Mouse (Mus musculus) megakaryocyte, embryonic 14.5 days (primary cell): ENCODE results near the gene Rpl21. TPM values are rescaled to one million over a fixed set of nuclear protein-coding genes. Genes with fewer than 3 reads are reported as not detected.
"Not testable (repeated sequence)": the region's sequence is repeated elsewhere in the genome, so short reads cannot be mapped to it uniquely, and the experiment has no call there.

Experiments used
- H3K27me3 ChIP-seq: replicated peaks from 2 replicates; pipeline ENCODE3; 2012; ENCODE audit warnings: inconsistent platforms
- H3K36me3 ChIP-seq: replicated peaks from 2 replicates; pipeline ENCODE3; 2012; ENCODE audit warnings: low read length, inconsistent platforms, mixed read lengths
- H3K4me1 ChIP-seq: 2 replicates; pipeline ENCODE4 v1.6.1; 2012; ENCODE audit warnings: inconsistent platforms
- H3K4me3 ChIP-seq: replicated peaks from 2 replicates; pipeline ENCODE3; 2012; ENCODE audit warnings: moderate library complexity, mild to moderate bottlenecking, inconsistent platforms
- H3K9me3 ChIP-seq: 2 replicates; pipeline ENCODE4 v1.6.1; 2012; ENCODE audit warnings: inconsistent platforms
- FLI1 ChIP-seq: IDR thresholded peaks from 2 replicates; pipeline ENCODE4 v1.6.1; 2012; ENCODE audit warnings: low read length, inconsistent platforms, mixed read lengths
- GATA1 ChIP-seq: IDR thresholded peaks from 3 replicates; pipeline ENCODE4 v1.6.1; 2012; ENCODE audit warnings: mixed read lengths, low read length, inconsistent platforms, borderline replicate concordance
- polyA plus RNA-seq: library from polyadenylated mRNA; stranded (reverse); fragments of >175 nt; gene quantifications from 2 replicates; pipeline ENCODE4 v1.2.3, GENCODE M21; 2012; ENCODE audit warnings: low replicate concordance; ENCODE audit not compliant: insufficient read depth

Gene Rpl21
- polyA plus RNA-seq, 1 experiment = 53.6 TPM

- H3K4me1 ChIP-seq = peaks cover 61% of the 10 kb centered on the region
- H3K27me3 ChIP-seq = no peaks in the 10 kb centered on the region
- peaks cover 9% of the 10 kb centered on the region for H3K36me3 ChIP-seq
- peaks cover 12% of the 10 kb centered on the region for H3K9me3 ChIP-seq
- no peak for TF ChIP-seq GATA1
- TF ChIP-seq FLI1 = no peak
- peak overlapping the region; percentile 76 for H3K4me3 ChIP-seq
Observed at GRCm38 (mm10) chr5:146865511-146865910, 32.8 kb downstream of the Rpl21 start.

GRCm38 (mm10) chr5:146866277-146866676 lies 33.6 kb downstream of the Rpl21 start:
- no peak for TF ChIP-seq FLI1
- no peak for TF ChIP-seq GATA1
- Histone ChIP-seq H3K36me3 (peaks cover 9% of the 10 kb centered on the region), H3K4me1 (peaks cover 54% of the 10 kb centered on the region), H3K9me3 (peaks cover 18% of the 10 kb centered on the region), H3K4me3 (no peak overlapping the region), H3K27me3 (no peaks in the 10 kb centered on the region)

DNA sequence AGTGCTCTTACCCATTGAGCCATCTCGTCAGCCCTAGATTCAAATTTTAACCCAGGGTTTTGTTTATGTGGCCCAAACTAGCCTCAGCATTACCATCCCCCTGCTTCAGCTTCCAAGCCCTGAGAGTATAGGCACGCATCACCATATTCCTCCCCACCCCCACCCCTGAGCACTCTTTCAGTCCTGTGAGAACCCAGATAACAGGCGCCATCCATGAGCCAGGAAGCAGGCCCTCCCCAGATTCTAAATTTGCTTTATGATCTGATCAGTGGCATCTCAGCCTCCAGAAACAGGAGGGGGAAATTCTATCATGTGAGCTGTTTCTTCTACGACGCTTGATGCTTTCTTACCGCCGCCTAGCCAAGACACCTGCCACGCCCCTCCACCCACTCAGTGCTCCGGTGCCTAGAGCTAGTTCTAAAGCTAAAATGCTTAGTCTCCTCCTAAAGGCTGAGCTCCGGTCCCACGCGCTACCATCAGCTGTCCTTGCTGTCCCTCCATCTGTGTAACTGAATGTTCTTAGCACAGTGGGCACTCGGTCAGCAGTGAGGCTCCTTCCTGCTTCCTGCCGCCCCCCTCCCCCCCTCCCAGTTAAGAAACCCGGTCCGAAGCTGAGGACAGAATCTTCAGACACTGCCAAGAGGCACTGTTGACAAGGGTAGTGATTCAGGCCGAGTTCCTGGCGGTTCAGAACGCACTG lies 34.7 kb downstream of the Rpl21 start:
- H3K4me1 ChIP-seq = peaks cover 44% of the 10 kb centered on the region
- peak overlapping the region; percentile 90 for H3K4me3 ChIP-seq
- no peak for TF ChIP-seq GATA1
- no peak for TF ChIP-seq FLI1
- peaks cover 9% of the 10 kb centered on the region for H3K36me3 ChIP-seq
- peaks cover 23% of the 10 kb centered on the region for H3K9me3 ChIP-seq
- H3K27me3 ChIP-seq = no peaks in the 10 kb centered on the region

GRCm38 (mm10) chr5:146867946-146868314 lies 35.2 kb downstream of the Rpl21 start:
- Histone ChIP-seq H3K36me3 (peaks cover 9% of the 10 kb centered on the region), H3K4me1 (peaks cover 50% of the 10 kb centered on the region), H3K4me3 (peak overlapping the region; percentile 90), H3K27me3 (no peaks in the 10 kb centered on the region), H3K9me3 (peaks cover 23% of the 10 kb centered on the region)
- no peak for TF ChIP-seq FLI1
- no peak for TF ChIP-seq GATA1

GRCm38 (mm10) chr5:146872981-146873631 lies 40.4 kb downstream of the Rpl21 start:
- no peak for TF ChIP-seq FLI1
- Histone ChIP-seq H3K9me3 (peaks cover 21% of the 10 kb centered on the region), H3K4me1 (peaks cover 49% of the 10 kb centered on the region), H3K4me3 (no peak overlapping the region), H3K36me3 (peaks cover 3% of the 10 kb centered on the region), H3K27me3 (peaks cover 3% of the 10 kb centered on the region)

GRCm38 (mm10) chr5:146876024-146876423 lies 43.3 kb downstream of the Rpl21 start:
- peaks cover 3% of the 10 kb centered on the region for H3K27me3 ChIP-seq
- TF ChIP-seq FLI1 (no peak), GATA1 (no peak)
- no peak overlapping the region for H3K4me3 ChIP-seq
- H3K36me3 ChIP-seq = peaks cover 7% of the 10 kb centered on the region
- peaks cover 30% of the 10 kb centered on the region for H3K9me3 ChIP-seq
- H3K4me1 ChIP-seq = peaks cover 46% of the 10 kb centered on the region

- not testable (repeated sequence) for H3K4me3 ChIP-seq, H3K36me3 ChIP-seq, H3K27me3 ChIP-seq
- peaks cover 24% of the 10 kb centered on the region for H3K9me3 ChIP-seq
- H3K4me1 ChIP-seq = peaks cover 50% of the 10 kb centered on the region
Observed at GRCm38 (mm10) chr5:146877882-146878281, 45.2 kb downstream of the Rpl21 start.

DNA sequence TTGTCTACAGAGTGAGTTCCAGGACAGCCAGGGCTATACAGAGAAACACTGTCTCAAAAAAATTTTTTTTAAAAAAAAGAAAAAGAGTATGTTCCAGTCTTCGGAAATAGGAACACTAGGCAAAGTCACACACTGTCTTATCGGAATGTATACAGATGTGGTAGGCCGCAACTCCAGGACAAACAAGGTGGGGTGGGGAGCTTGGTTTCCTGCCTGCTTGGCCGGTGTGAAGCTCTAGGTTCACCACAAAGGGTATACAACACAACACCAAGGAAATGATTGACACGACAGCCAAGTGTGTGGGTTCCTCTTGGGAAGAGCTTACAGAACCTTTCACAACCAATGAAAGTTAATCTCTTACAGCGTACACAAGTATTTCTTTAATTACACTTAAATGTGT lies 49.6 kb downstream of the Rpl21 start:
- H3K4me1 ChIP-seq = peaks cover 46% of the 10 kb centered on the region
- peaks cover 8% of the 10 kb centered on the region for H3K36me3 ChIP-seq
- H3K9me3 ChIP-seq = peaks cover 17% of the 10 kb centered on the region
- no peak for TF ChIP-seq GATA1
- no peak overlapping the region for H3K4me3 ChIP-seq
- H3K27me3 ChIP-seq = no peaks in the 10 kb centered on the region

DNA sequence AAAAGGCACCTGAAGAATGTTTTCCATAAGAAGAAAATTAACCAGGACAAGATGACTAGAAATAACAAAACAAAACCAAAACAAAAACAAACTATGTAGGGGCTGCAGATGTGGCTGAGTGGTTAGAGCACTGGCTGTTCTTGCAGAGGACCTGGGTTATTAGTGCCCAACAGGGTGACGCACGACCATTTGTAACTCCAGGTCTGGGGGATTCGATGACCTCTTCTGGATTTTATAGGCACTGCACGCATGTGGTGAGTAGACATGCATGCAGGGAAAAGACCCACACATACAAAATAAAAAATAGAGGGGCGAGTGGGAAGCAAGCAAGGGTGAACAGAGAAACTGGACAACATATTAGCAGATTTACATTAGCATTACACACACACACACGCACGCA lies 50.4 kb downstream of the Rpl21 start:
- peak overlapping the region; percentile 83 for H3K4me3 ChIP-seq

GRCm38 (mm10) chr5:146883486-146884272 lies 51.0 kb downstream of the Rpl21 start:
- Histone ChIP-seq H3K27me3 (no peaks in the 10 kb centered on the region), H3K4me3 (peak overlapping the region; percentile 83), H3K9me3 (peaks cover 17% of the 10 kb centered on the region), H3K4me1 (peaks cover 34% of the 10 kb centered on the region), H3K36me3 (peaks cover 8% of the 10 kb centered on the region)
- no peak for TF ChIP-seq GATA1
- TF ChIP-seq FLI1 = no peak

More for the DNA sequence above, 50.4 kb downstream of the Rpl21 start:
- Histone ChIP-seq H3K27me3 (no peaks in the 10 kb centered on the region), H3K4me1 (peaks cover 40% of the 10 kb centered on the region), H3K36me3 (peaks cover 8% of the 10 kb centered on the region), H3K9me3 (peaks cover 17% of the 10 kb centered on the region)
- TF ChIP-seq FLI1 (no peak), GATA1 (no peak)

Other genes with a start within 250 kb of the Rpl21 start
- 0.11 TPM in 1 of 2 replicates, not detected in the other for gene Gpr12, start 247.7 kb upstream of the Rpl21 start, polyA plus RNA-seq
- gene Usp12, start 37.9 kb upstream of the Rpl21 start, polyA plus RNA-seq = 0.63 and 3.6 TPM in 2 replicates
- gene Rasl11a, start 12.2 kb downstream of the Rpl21 start, polyA plus RNA-seq = 6.5 and 7.0 TPM in 2 replicates
- gene Gtf3a, start 115.8 kb downstream of the Rpl21 start, polyA plus RNA-seq = 63.5 and 83.9 TPM in 2 replicates
- gene Mtif3, start 130.9 kb downstream of the Rpl21 start, polyA plus RNA-seq = 0.79 and 6.0 TPM in 2 replicates
- gene Lnx2, start 243.7 kb downstream of the Rpl21 start, polyA plus RNA-seq = 4.1 and 5.7 TPM in 2 replicates
- 78.9 and 100 TPM in 2 replicates for gene Polr1d, start 244.2 kb downstream of the Rpl21 start, polyA plus RNA-seq